Mouse (Mus musculus) lung, embryonic 16.5 days (tissue): ENCODE results near the gene Fads6. TPM values are rescaled to one million over a fixed set of nuclear protein-coding genes. Genes with fewer than 3 reads are reported as not detected.

Experiments used
- ATAC-seq: fragments of 200-750 bp; cut with Nextera tagmentation; 2 replicates; pipeline ENCODE4 v1.8.0; 2017; ENCODE audit warnings: low read depth, mild to moderate bottlenecking, moderate library complexity
- H3K27ac ChIP-seq: fragments of 300-500 bp; sonication (generic); 2 replicates; pipeline ENCODE4 v1.5.1; 2014; ENCODE audit warnings: mild to moderate bottlenecking, control low read depth, low read length
- H3K27me3 ChIP-seq: fragments of 300-500 bp; sonication (generic); 2 replicates; pipeline ENCODE4 v1.6.1; 2014; ENCODE audit warnings: low read depth, low read length, mixed read lengths; ENCODE audit not compliant: control insufficient read depth, insufficient read depth
- H3K36me3 ChIP-seq: fragments of 300-500 bp; sonication (generic); 2 replicates; pipeline ENCODE4 v1.6.1; 2014; ENCODE audit warnings: low read length; ENCODE audit not compliant: control insufficient read depth, insufficient read depth
- H3K4me1 ChIP-seq: fragments of 300-500 bp; sonication (generic); replicated peaks from 2 replicates; pipeline ENCODE4 v1.6.1; 2014; ENCODE audit warnings: low read length, mixed read lengths; ENCODE audit not compliant: control insufficient read depth, insufficient read depth
- H3K4me2 ChIP-seq: fragments of 300-500 bp; sonication (generic); 2 replicates; pipeline ENCODE4 v1.6.1; 2014; ENCODE audit warnings: low read depth, low read length, control low read depth
- H3K4me3 ChIP-seq: fragments of 300-500 bp; sonication (generic); 2 replicates; pipeline ENCODE4 v1.5.1; 2014; ENCODE audit warnings: mild to moderate bottlenecking, low read length, control low read depth
- H3K9ac ChIP-seq: fragments of 300-500 bp; sonication (generic); 2 replicates; pipeline ENCODE4 v1.6.1; 2014; ENCODE audit warnings: low read length, control low read depth
- H3K9me3 ChIP-seq: fragments of 300-500 bp; sonication (generic); 2 replicates; pipeline ENCODE4 v1.6.1; 2016; ENCODE audit warnings: low read length; ENCODE audit not compliant: control insufficient read depth
- WGBS: fragments of 180-500 bp; shearing (Covaris S2); extraction: QIAGEN DNeasy Blood & Tissue Kit; methylation state at CpG from one replicate; pipeline ENCODE4 v1.1.7; 2014; 5-methylcytosine and 5-hydroxymethylcytosine counted together
- polyA plus RNA-seq: library from polyadenylated mRNA; unstranded; fragments of >200 nt; fragmentation: Nextera tagmentation; extraction: Ambion mirVana; gene quantifications from 2 replicates; pipeline ENCODE4 v1.2.1, GENCODE M21; 2015

Fads6 gene
- polyA plus RNA-seq, 1 experiment from 2014 or later: 0.30 TPM

DNA sequence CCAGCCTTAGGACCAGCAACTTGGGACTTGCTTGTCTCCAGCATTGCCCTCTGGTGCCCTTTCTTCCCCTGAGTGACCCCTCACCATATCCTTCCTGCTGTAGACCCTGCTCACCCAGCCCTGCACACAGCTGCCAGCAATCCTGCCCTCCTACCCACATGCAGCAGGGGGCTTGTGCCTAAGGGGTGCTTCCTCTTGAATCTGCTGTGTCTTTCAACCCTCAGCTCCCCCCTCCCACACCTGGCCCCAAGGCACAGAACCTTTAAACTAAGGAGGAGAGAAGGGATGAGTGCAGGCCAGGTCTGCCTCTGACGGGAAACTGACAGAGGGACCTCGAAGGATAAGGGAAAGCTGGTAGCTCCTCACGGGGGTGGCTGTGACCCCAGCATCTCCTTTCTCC lies 54.7 kb downstream of the Fads6 start:
- Histone ChIP-seq H3K27me3 (peaks cover 16% of the 10 kb centered on the region), H3K9ac (no peak overlapping the region), H3K36me3 (no peaks in the 10 kb centered on the region), H3K4me3 (no peak overlapping the region), H3K4me1 (no peaks in the 10 kb centered on the region), H3K9me3 (no peaks in the 10 kb centered on the region), H3K4me2 (no peak overlapping the region), H3K27ac (no peak overlapping the region)
- WGBS: 50% methylated on average over 3 of the region's 3 CpGs
- no peak for ATAC-seq

- Histone ChIP-seq H3K4me3 (no peak overlapping the region), H3K9me3 (no peaks in the 10 kb centered on the region), H3K9ac (no peak overlapping the region), H3K4me2 (no peak overlapping the region), H3K27ac (no peak overlapping the region), H3K4me1 (no peaks in the 10 kb centered on the region), H3K27me3 (peaks cover 2% of the 10 kb centered on the region; the same call in 1 of the 2 replicates), H3K36me3 (no peaks in the 10 kb centered on the region)
- 81% methylated on average over 11 of the region's 11 CpGs for WGBS
- ATAC-seq: no peak
These were observed 56.1 kb downstream of the Fads6 start for GRCm38 (mm10) chr11:115241402-115241801.

DNA sequence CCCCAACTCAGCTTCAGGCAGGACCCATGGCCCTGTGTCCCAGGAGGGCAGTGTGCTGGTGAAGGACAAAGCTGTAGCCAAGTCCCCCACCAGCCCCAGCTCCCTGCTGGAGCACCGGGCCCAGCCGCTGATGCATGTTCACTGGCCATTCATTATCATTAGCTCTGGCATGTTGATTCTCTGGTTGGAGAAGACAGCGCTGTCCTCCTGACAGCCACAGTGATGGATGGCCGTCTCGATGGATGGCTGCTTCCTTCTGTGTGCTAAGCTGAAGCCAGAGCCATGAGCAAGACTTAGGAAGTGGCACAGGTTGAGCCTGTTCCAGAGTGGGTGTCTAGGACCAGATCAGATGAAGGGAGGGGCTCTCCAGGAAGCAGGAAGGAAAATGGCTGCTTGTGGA lies 60.9 kb downstream of the Fads6 start:
- ATAC-seq: no peak
- H3K27ac ChIP-seq: no peak overlapping the region
- no peaks in the 10 kb centered on the region for H3K36me3 ChIP-seq
- H3K9ac ChIP-seq: no peak overlapping the region
- peaks cover 11% of the 10 kb centered on the region for H3K4me1 ChIP-seq
- no peak overlapping the region for H3K4me3 ChIP-seq
- no peak overlapping the region for H3K4me2 ChIP-seq
- 12% methylated on average over 5 of the region's 5 CpGs for WGBS
- no peaks in the 10 kb centered on the region for H3K9me3 ChIP-seq
- no peaks in the 10 kb centered on the region for H3K27me3 ChIP-seq

- WGBS: 58% methylated on average over 15 of the region's 15 CpGs
- Histone ChIP-seq H3K4me1 (peaks cover 13% of the 10 kb centered on the region), H3K36me3 (no peaks in the 10 kb centered on the region), H3K27ac (no peak overlapping the region), H3K9me3 (no peaks in the 10 kb centered on the region), H3K27me3 (no peaks in the 10 kb centered on the region), H3K4me3 (no peak overlapping the region), H3K9ac (no peak overlapping the region), H3K4me2 (no peak overlapping the region)
- ATAC-seq: peak; percentile 26; the same call in 1 of the 2 replicates
These were observed 63.0 kb downstream of the Fads6 start for GRCm38 (mm10) chr11:115234320-115235044.

DNA sequence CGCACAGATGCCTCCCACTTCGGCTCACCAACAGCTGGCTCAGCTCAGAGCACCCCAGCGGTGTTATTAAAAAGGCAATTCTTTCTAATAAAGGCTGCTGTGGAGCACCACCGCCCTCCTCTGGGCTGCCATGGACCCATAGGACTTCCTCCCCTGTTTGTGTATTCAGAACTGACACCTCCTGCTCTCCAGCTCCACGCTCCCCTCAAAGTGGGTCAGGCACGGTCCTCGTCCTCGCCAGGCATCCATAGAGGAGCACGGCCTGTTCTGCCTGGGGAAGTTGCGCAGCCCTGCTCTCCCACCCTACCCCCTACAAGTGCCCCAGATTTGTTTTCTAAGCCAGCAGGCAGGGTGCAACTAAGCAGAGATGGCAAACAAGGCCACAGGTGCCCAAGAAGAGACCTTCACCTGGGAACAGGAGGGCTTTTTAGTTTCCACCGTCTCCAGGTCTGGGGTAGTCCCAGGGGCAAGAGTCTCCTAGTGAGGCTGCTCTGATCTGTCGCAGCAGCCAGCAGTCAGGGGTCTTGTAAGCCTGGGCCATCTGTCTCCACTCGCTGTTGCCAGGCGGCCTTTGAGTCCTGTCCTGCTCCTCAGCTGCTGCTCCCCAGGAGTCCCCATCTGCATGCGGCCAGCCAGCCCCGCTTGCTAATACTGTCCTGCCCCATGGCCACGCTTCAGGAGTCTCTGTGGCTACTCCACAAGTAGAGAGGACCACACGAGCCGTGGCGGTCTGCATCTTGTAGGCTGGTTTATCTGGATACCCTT lies 63.8 kb downstream of the Fads6 start:
- no peak overlapping the region for H3K4me3 ChIP-seq
- H3K4me1 ChIP-seq: peaks cover 13% of the 10 kb centered on the region
- H3K27ac ChIP-seq: no peak overlapping the region
- H3K9ac ChIP-seq: no peak overlapping the region
- no peak for ATAC-seq
- 67% methylated on average over 20 of the region's 20 CpGs for WGBS
- H3K4me2 ChIP-seq: no peak overlapping the region
- H3K36me3 ChIP-seq: no peaks in the 10 kb centered on the region
- no peaks in the 10 kb centered on the region for H3K27me3 ChIP-seq
- H3K9me3 ChIP-seq: no peaks in the 10 kb centered on the region

- Histone ChIP-seq H3K27ac (no peak overlapping the region), H3K4me1 (peaks cover 13% of the 10 kb centered on the region), H3K27me3 (no peaks in the 10 kb centered on the region), H3K36me3 (no peaks in the 10 kb centered on the region), H3K4me3 (no peak overlapping the region), H3K9ac (no peak overlapping the region), H3K4me2 (no peak overlapping the region), H3K9me3 (no peaks in the 10 kb centered on the region)
- no peak for ATAC-seq
- 95% methylated on average over 5 of the region's 5 CpGs for WGBS
These were observed 64.6 kb downstream of the Fads6 start for GRCm38 (mm10) chr11:115232889-115233288.

DNA sequence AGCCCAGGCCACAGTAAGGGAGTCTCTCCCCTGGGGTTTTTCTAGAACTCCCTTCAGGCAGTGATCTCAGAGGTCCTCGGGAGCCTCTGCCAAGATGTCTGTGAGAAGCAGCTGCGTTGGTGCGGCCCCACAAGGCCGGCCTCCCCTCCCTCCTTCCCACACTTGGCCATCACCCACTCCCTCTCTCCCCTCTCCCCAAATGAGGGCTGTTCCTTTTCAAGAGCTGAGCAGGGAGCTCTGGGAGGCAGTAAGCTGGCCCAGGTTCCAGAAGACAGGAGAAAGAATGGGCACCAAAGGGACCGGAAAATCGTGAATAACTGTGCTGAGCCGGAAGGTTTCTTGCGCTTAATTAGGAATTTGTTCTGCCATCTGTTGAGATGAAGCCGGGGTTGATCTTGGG lies 65.5 kb downstream of the Fads6 start:
- H3K4me1 ChIP-seq: peaks cover 13% of the 10 kb centered on the region
- H3K4me3 ChIP-seq: no peak overlapping the region
- peak overlapping the region; percentile 1; the same call in 1 of the 2 replicates for H3K27ac ChIP-seq
- H3K4me2 ChIP-seq: no peak overlapping the region
- no peaks in the 10 kb centered on the region for H3K36me3 ChIP-seq
- ATAC-seq: no peak
- H3K9ac ChIP-seq: no peak overlapping the region
- no peaks in the 10 kb centered on the region for H3K9me3 ChIP-seq
- no peaks in the 10 kb centered on the region for H3K27me3 ChIP-seq
- WGBS: 56% methylated on average over 9 of the region's 9 CpGs

DNA sequence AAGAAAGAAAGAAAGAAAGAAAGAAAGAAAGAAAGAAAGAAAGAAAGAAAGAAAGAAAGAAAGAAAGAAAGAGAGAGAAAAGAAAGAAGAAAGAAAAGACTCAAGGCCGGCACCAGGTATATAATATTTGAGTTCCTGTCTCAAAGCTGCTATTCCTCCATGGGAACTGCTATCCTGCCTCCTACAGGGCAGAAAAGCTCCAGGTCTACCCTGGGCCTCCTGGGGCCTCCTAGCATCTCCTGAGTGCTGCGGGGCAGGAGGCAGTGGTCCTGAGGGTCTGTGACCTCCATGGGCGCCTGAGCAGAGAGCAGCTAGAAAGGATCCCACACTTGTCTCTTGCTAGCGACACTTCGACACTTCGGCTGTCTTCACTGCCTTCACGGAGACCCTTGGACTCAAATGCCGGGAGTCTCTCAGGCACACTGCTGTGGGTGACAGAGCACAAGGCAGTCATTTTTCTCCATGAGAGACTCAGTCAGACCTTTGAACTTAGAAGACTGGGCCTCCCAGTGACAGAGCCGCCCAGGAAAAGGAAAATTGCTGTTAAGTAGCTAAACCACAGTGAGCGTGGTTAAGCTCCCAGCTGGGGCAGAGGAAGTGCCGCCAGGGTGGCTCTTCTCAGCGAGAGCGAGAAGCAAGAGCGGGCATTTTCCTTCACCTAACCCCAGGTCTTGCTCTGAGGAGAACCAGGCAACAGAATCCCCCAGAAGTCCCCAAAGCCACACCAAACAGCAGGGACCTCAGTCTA lies 66.1 kb downstream of the Fads6 start:
- H3K4me2 ChIP-seq: no peak overlapping the region
- peaks cover 13% of the 10 kb centered on the region for H3K4me1 ChIP-seq
- H3K4me3 ChIP-seq: no peak overlapping the region
- H3K27ac ChIP-seq: peak overlapping the region; percentile 1; the same call in 1 of the 2 replicates
- no peaks in the 10 kb centered on the region for H3K36me3 ChIP-seq
- no peak for ATAC-seq
- 56% methylated on average over 14 of the region's 14 CpGs for WGBS
- H3K9ac ChIP-seq: no peak overlapping the region
- no peaks in the 10 kb centered on the region for H3K27me3 ChIP-seq
- H3K9me3 ChIP-seq: no peaks in the 10 kb centered on the region
